Mouse (Mus musculus) lung, postnatal 0 days (tissue): Measurements from ENCODE around the gene Hoxa9. TPM values are rescaled to one million over a fixed set of nuclear protein-coding genes. Genes with fewer than 3 reads are reported as not detected.

ENCODE experiments used
- ATAC-seq: fragments of 200-750 bp; cut with Nextera tagmentation; 2 replicates; pipeline ENCODE4 v1.8.0; 2017; ENCODE audit warnings: moderate library complexity
- DNase-seq: peaks from one replicate; pipeline ENCODE4 v3.0.0-alpha.2; 2016; ENCODE audit warnings: low spot score
- H3K27ac ChIP-seq: fragments of 300-500 bp; sonication (generic); 2 replicates; pipeline ENCODE4 v1.5.1; 2014; ENCODE audit warnings: antibody characterized with exemption, mild to moderate bottlenecking, low read length, mixed read lengths
- H3K27me3 ChIP-seq: fragments of 300-500 bp; sonication (generic); replicated peaks from 2 replicates; pipeline ENCODE4 v1.6.1; 2014; ENCODE audit warnings: low read length, mixed read lengths; ENCODE audit not compliant: insufficient read depth
- H3K36me3 ChIP-seq: fragments of 300-500 bp; sonication (generic); 2 replicates; pipeline ENCODE4 v1.6.1; 2014; ENCODE audit warnings: low read length, mixed read lengths; ENCODE audit not compliant: insufficient read depth
- H3K4me1 ChIP-seq: fragments of 300-500 bp; sonication (generic); 2 replicates; pipeline ENCODE4 v1.6.1; 2014; ENCODE audit warnings: antibody characterized with exemption, low read depth, low read length, mixed read lengths; ENCODE audit not compliant: insufficient read depth
- H3K4me2 ChIP-seq: fragments of 300-500 bp; sonication (generic); replicated peaks from 2 replicates; pipeline ENCODE4 v1.6.1; 2014; ENCODE audit warnings: low read depth, mild to moderate bottlenecking, low read length, moderate library complexity, mixed read lengths
- H3K4me3 ChIP-seq: fragments of 300-500 bp; sonication (generic); 2 replicates; pipeline ENCODE4 v1.5.1; 2014; ENCODE audit warnings: low read depth, low read length
- H3K9ac ChIP-seq: fragments of 300-500 bp; sonication (generic); replicated peaks from 2 replicates; pipeline ENCODE4 v1.6.1; 2014; ENCODE audit warnings: low read depth, mild to moderate bottlenecking
- H3K9me3 ChIP-seq: fragments of 300-500 bp; sonication (generic); 2 replicates; pipeline ENCODE4 v1.6.1; 2016; ENCODE audit warnings: low read length, mixed read lengths
- CTCF ChIP-seq: IDR thresholded peaks from 2 replicates; pipeline ENCODE4 v1.5.1; 2016; ENCODE audit warnings: antibody characterized with exemption, mild to moderate bottlenecking
- EP300 ChIP-seq: IDR thresholded peaks from 2 replicates; pipeline ENCODE4 v1.6.1; 2016; ENCODE audit warnings: antibody characterized with exemption, mild to moderate bottlenecking, control low read depth
- WGBS: fragments of 180-500 bp; shearing (Covaris S2); extraction: QIAGEN DNeasy Blood & Tissue Kit; methylation state at CpG from one replicate; pipeline ENCODE4 v1.1.7; 2014; 5-methylcytosine and 5-hydroxymethylcytosine counted together
- polyA plus RNA-seq: library from polyadenylated mRNA; unstranded; fragments of >200 nt; fragmentation: Nextera tagmentation; extraction: Ambion mirVana; gene quantifications from 2 replicates; pipeline ENCODE4 v1.2.1, GENCODE M21; 2015

Hoxa9 gene
- polyA plus RNA-seq, 1 experiment from 2014 or later, result 0.06 TPM

- Histone ChIP-seq H3K27ac (no peak within 1 kb of the TSS), H3K4me1 (peaks cover 10% of the 10 kb centered on the region), H3K4me2 (peak within 1 kb of the TSS; percentile 85), H3K27me3 (peaks cover 90% of the 10 kb centered on the region), H3K9ac (peak within 1 kb of the TSS; percentile 47; the same call in 1 of the 2 replicates), H3K9me3 (no peaks in the 10 kb centered on the region), H3K4me3 (peak within 1 kb of the TSS; percentile 52), H3K36me3 (no peaks in the 10 kb centered on the region)
- DNase-seq, result peak; percentile 89
- 2% methylated on average over 46 of the region's 46 CpGs for WGBS
- ATAC-seq, result peak; percentile 80
- peak; percentile 97 for TF ChIP-seq CTCF
- TF ChIP-seq EP300, result no peak
Observed at GRCm38 (mm10) chr6:52221337-52221992, 9.4 kb downstream of the Hoxa9 start, which contains the start of gene Hoxa7. Hoxa7 (minus strand) TSS chr6:52221854.

DNA sequence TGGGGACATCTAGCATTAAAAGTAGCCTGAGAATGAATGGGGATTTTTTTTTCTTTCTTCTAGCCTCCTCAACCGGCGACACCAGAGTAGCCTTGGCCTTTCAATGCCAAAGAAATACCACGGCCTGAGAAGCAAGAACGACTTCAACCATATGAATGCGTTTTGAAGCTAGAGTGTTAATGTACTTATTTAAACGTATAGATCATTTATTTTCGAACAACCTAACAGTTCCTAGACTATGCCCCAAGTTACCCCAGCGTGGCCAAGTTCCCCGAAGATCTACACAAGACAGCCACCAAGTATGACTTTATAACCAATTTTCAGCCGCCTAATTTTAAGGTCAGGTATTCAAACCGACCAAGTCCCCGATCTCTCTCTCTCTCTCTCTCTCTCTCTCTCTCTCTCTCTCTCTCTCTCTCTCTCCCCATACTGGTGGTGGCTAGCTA lies 10.0 kb downstream of the Hoxa9 start:
- Histone ChIP-seq H3K27me3 (peaks cover 90% of the 10 kb centered on the region), H3K27ac (no peak overlapping the region), H3K9me3 (no peaks in the 10 kb centered on the region), H3K4me3 (peak overlapping the region; percentile 52), H3K4me1 (peaks cover 10% of the 10 kb centered on the region), H3K36me3 (no peaks in the 10 kb centered on the region), H3K4me2 (peak overlapping the region; percentile 85), H3K9ac (no peak overlapping the region)
- DNase-seq (no peak), ATAC-seq (no peak)
- WGBS, result 31% methylated on average over 12 of the region's 12 CpGs
- TF ChIP-seq CTCF, result no peak
- TF ChIP-seq EP300, result no peak

GRCm38 (mm10) chr6:52220003-52220864 lies 10.7 kb downstream of the Hoxa9 start:
- Histone ChIP-seq H3K4me2 (no peak overlapping the region), H3K27me3 (peaks cover 90% of the 10 kb centered on the region), H3K9ac (no peak overlapping the region), H3K4me1 (peaks cover 10% of the 10 kb centered on the region), H3K9me3 (no peaks in the 10 kb centered on the region), H3K27ac (no peak overlapping the region), H3K36me3 (no peaks in the 10 kb centered on the region), H3K4me3 (no peak overlapping the region)
- TF ChIP-seq EP300, result no peak
- no peak for TF ChIP-seq CTCF
- 52% methylated on average over 32 of the region's 32 CpGs for WGBS
- DNase-seq (no peak), ATAC-seq (no peak)

DNA sequence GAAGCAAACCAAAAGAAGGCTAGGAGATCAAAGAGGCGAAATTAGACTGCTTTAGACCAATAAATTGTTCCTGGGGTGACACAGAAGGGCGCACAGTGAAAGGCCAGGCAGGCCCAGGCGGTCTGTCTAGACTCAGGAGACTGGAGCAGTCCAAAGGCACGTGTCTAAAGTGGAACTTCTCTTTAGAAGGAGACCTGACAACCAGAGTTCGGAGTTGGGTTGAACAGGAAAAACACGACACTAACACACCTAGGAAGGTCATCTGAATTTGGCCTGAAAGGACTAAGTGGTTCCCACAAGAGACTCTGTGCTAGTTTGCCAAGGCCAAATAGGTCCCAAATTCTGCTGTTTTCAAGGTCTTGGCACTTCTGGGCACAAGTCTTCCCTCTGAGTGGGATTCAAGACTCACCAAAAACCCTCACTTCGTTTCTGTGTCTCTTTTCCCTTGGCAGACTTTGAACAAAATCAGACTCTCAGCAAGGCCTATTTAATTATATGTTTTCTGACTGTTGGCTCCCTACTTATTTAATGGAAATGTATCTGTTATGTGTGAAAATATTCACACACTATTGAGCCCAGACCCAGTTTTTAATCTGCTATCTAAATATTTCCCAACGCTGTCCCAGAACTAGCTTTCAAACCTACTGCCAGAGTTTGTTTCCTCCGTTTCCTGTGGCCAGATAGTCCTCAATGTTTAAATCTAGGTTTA lies 11.5 kb downstream of the Hoxa9 start:
- peaks cover 90% of the 10 kb centered on the region for H3K27me3 ChIP-seq
- no peak for DNase-seq
- 62% methylated on average over 9 of the region's 9 CpGs for WGBS
- no peak for ATAC-seq
- H3K4me2 ChIP-seq, result no peak overlapping the region
- H3K9me3 ChIP-seq, result no peaks in the 10 kb centered on the region
- peaks cover 10% of the 10 kb centered on the region for H3K4me1 ChIP-seq
- no peak overlapping the region for H3K27ac ChIP-seq
- no peaks in the 10 kb centered on the region for H3K36me3 ChIP-seq
- no peak overlapping the region for H3K9ac ChIP-seq
- no peak overlapping the region for H3K4me3 ChIP-seq
- TF ChIP-seq CTCF, result no peak
- no peak for TF ChIP-seq EP300

GRCm38 (mm10) chr6:52218643-52219215 lies 12.2 kb downstream of the Hoxa9 start:
- H3K4me2 ChIP-seq, result no peak overlapping the region
- no peaks in the 10 kb centered on the region for H3K9me3 ChIP-seq
- WGBS, result 29% methylated on average over 14 of the region's 14 CpGs
- H3K9ac ChIP-seq, result no peak overlapping the region
- no peaks in the 10 kb centered on the region for H3K36me3 ChIP-seq
- ATAC-seq (no peak), DNase-seq (no peak)
- H3K27ac ChIP-seq, result no peak overlapping the region
- H3K4me1 ChIP-seq, result peaks cover 10% of the 10 kb centered on the region
- H3K4me3 ChIP-seq, result no peak overlapping the region
- peaks cover 88% of the 10 kb centered on the region for H3K27me3 ChIP-seq
- no peak for TF ChIP-seq CTCF
- TF ChIP-seq EP300, result no peak
